Mouse (Mus musculus) spleen, adult 2 months (tissue): ENCODE measurements at regions not wholly inside any gene's neighbourhood (a gene's known extent, or its start where the extent isn't known, plus 50 kb on each side); places are given as distances from the start of the nearest gene placed in this dataset.

Source experiments
- DNase-seq, 2 experiments: peaks; one replicate each; pipeline versions ENCODE4 v3.0.0 to v3.0.0-alpha.2; 2012 to 2021; ENCODE audit warnings: low spot score in 2 of 2, low read depth in 1 of 2
- H3K27ac ChIP-seq: fragments of 200-500 bp; 2 replicates; pipeline ENCODE4 v1.5.1; 2012; ENCODE audit warnings: low read length, inconsistent platforms; ENCODE audit not compliant: insufficient read depth
- H3K27me3 ChIP-seq: fragments of 200-500 bp; 2 replicates; pipeline ENCODE4 v1.6.1; 2012; ENCODE audit warnings: mild to moderate bottlenecking, moderate library complexity, low read length, inconsistent platforms; ENCODE audit not compliant: control insufficient read depth, insufficient read depth
- H3K36me3 ChIP-seq: fragments of 200-500 bp; 2 replicates; pipeline ENCODE4 v1.6.1; 2012; ENCODE audit warnings: mild to moderate bottlenecking, low read length, inconsistent platforms; ENCODE audit not compliant: control insufficient read depth, insufficient read depth
- H3K4me1 ChIP-seq: fragments of 200-500 bp; 2 replicates; pipeline ENCODE4 v1.6.1; 2011; ENCODE audit warnings: inconsistent platforms; ENCODE audit not compliant: control insufficient read depth, insufficient read depth, insufficient read length
- H3K4me3 ChIP-seq: fragments of 200-500 bp; 2 replicates; pipeline ENCODE4 v1.5.1; 2011; ENCODE audit warnings: mild to moderate bottlenecking, inconsistent platforms; ENCODE audit not compliant: insufficient read depth, insufficient read length; ENCODE audit errors: extremely low read depth
- CTCF ChIP-seq: fragments of 200-500 bp; IDR thresholded peaks from 2 replicates; pipeline ENCODE4 v1.5.1; 2011; ENCODE audit warnings: mild to moderate bottlenecking, inconsistent platforms; ENCODE audit not compliant: insufficient read depth, insufficient read length, insufficient replicate concordance; ENCODE audit errors: extremely low read depth
- POLR2A ChIP-seq: fragments of 200-500 bp; IDR thresholded peaks from 2 replicates; pipeline ENCODE4 v1.6.1; 2011; ENCODE audit warnings: low read depth, low read length, inconsistent platforms
- WGBS: fragments of 180-500 bp; shearing (Covaris S2); methylation state at CpG from one replicate; pipeline ENCODE4 v1.1.7; 2018; 5-methylcytosine and 5-hydroxymethylcytosine counted together

DNA sequence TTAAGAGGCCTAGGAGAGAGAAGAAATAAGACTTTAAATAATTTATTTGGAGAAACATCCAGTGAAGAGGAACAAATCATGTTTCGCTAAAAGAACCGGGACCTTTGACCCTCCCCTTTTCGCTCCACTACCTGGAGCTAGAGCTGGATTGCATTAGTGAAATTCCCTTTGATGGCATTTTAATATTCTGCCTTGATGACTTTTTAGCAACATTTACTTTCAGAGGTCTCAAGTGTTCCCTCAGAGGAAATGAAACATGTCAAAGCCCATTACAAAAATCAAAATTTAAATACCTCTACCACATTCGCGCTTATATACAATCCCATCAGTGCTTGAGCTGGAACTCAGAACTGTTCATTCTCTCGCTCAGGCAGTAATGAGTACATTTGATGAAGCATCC lies 297.0 kb upstream of the Gm10295 start:
- TF ChIP-seq CTCF (no peak), POLR2A (no peak)
- 92% methylated on average over 6 of the region's 6 CpGs for WGBS

DNA sequence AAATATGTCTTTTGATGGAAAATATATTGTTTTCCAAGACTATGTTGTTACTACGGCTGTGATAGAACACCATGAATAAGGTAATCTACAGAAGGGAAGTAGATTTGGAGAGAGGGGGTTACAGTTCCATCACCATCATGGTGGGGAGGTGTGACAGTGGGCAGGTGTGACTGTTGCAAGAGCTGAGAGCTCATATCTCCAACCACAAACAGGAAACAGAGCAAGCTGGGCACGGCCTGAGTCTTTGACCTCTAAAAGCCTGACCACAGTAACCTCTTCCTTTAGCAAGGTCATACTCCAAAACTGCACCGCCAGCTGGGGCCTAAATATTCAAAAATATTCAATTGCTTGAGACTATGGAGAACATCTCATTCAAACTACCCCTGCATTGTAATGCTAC lies 295.7 kb upstream of the Gm10295 start:
- 40% methylated on average over 3 of the region's 3 CpGs for WGBS
- TF ChIP-seq CTCF (no peak), POLR2A (no peak)
- no peaks in the 10 kb centered on the region for H3K4me1 ChIP-seq
- no peaks in the 10 kb centered on the region for H3K36me3 ChIP-seq
- H3K27me3 ChIP-seq: no peaks in the 10 kb centered on the region
- no peak overlapping the region for H3K27ac ChIP-seq
- H3K4me3 ChIP-seq: no peak overlapping the region
- no peak for DNase-seq

More for the DNA sequence above, 297.0 kb upstream of the Gm10295 start:
- Histone ChIP-seq H3K36me3 (no peaks in the 10 kb centered on the region), H3K27ac (no peak overlapping the region), H3K4me1 (no peaks in the 10 kb centered on the region), H3K4me3 (no peak overlapping the region), H3K27me3 (no peaks in the 10 kb centered on the region)
- no peak for DNase-seq

DNA sequence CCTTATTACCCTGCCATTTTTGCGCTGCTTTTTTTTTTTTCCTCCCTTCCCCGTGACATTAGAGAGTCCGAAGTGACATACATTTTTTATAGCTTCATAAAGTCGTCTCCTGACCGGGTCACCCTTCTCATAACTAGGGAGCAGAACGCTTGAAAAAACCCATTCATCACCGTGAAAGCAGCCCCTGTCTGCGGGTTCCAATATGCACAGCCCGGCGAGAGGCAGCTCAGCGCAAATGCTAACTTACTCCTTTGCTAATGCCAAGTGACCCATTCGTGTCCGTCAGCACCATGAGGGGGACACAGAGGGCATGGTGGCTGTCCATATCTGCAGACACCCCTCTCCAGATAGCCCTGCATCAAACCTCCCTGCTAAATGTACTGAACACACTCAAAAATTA lies 271.8 kb upstream of the Gm10295 start:
- H3K4me3 ChIP-seq: no peak overlapping the region
- no peak overlapping the region for H3K27ac ChIP-seq
- no peaks in the 10 kb centered on the region for H3K4me1 ChIP-seq
- H3K36me3 ChIP-seq: no peaks in the 10 kb centered on the region
- no peaks in the 10 kb centered on the region for H3K27me3 ChIP-seq
- no peak for DNase-seq
- WGBS: 87% methylated on average over 13 of the region's 13 CpGs
- TF ChIP-seq CTCF (no peak), POLR2A (no peak)

DNA sequence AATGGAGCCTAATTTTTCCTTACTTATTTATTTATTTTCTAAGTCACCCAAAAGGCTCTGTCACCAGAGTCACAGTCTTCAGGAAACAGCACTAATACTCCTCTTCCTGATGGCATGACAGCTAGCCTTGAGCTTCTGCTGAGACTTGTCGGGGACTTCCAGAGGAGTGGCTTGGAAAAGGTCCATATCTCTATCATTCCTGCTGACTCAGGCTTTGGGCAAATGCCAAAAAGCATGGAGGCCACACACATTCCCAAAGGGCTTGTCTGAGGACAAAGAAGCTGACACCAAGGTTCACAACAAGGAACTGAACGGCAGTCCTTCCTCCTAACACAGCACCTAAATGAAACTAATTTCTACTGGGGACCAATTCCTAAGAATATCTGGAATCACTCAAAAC lies 251.9 kb upstream of the Gm10295 start:
- H3K4me3 ChIP-seq: no peak overlapping the region
- H3K4me1 ChIP-seq: no peaks in the 10 kb centered on the region
- no peaks in the 10 kb centered on the region for H3K36me3 ChIP-seq
- no peak overlapping the region for H3K27ac ChIP-seq
- no peak for TF ChIP-seq POLR2A
- no peak for DNase-seq
- 60% methylated on average over 2 of the region's 2 CpGs for WGBS
- H3K27me3 ChIP-seq: no peaks in the 10 kb centered on the region

DNA sequence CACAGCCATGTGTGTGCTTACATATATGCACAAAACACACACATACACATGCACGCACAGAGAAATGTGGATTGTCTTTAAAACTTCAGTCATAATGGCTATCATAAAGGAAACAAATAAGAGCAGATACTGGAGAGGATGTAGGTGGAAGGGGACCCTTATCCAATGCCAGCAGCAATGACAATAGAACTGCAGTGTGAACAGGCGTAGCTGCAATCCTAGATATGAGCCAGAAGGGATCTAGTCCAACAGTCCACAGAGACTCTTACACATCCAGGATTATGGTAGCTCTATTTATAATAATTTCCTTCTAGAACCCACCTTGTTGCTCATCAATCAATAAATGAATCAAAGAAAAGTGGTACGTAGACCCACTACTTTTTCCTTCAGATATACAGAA lies 245.5 kb upstream of the Gm10295 start:
- Histone ChIP-seq H3K36me3 (no peaks in the 10 kb centered on the region), H3K27ac (no peak overlapping the region), H3K4me1 (no peaks in the 10 kb centered on the region), H3K27me3 (no peaks in the 10 kb centered on the region), H3K4me3 (no peak overlapping the region)
- 86% methylated on average over 3 of the region's 3 CpGs for WGBS
- no peak for TF ChIP-seq CTCF
- TF ChIP-seq POLR2A: no peak
- no peak for DNase-seq

DNA sequence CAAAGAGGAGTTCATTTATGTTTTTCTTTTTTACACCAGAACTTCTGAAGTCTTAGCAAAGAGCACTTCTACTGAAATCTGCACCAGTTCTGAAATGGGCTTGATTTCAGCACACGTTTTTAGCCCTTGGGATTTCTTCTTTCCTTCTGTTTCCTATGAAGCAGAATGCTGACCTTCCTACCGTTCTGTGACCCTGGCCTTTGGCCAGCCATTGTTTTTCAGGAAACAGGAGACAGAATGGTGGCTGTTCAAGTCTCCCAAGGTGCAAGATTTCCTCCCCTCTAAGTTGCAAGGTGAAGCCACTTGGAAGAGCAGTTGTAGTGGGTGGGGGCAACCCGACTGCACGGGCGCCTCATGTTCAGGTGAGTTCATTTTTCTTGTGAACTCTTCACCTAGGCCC lies 236.3 kb upstream of the Gm10295 start:
- 69% methylated on average over 5 of the region's 5 CpGs for WGBS
- no peak for TF ChIP-seq POLR2A
- no peak for DNase-seq
- Histone ChIP-seq H3K36me3 (no peaks in the 10 kb centered on the region), H3K4me1 (no peaks in the 10 kb centered on the region), H3K27me3 (no peaks in the 10 kb centered on the region), H3K4me3 (no peak overlapping the region), H3K27ac (no peak overlapping the region)

DNA sequence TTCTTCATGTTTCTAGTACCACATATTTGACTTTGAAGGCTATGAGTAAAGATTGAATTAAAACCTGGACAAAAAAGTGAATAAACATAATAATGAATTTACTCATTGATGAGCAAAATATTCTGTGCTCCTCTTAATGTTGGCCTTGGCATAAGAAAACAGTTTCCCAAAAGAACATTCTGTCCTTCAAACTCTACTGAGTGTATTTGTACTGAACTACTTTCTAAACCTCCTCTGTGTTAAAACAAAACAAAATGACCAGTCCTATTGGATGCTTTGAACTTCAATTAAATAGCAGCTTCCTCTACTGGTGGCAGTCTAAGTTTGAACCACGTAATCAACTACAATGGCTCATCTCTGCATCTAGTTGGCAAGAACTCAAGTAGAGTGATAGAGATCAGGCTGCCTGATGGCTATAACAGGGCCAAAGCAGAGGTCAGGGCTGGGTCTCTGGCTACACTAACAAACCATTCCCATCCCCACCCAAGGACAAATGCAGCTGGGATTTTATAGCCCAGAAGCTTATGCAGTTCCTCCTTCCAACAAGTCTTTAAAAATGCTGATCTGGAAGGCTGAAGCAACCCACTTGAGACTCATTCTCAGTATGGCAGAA lies 232.3 kb upstream of the Gm10295 start:
- DNase-seq: no peak
- H3K4me1 ChIP-seq: no peaks in the 10 kb centered on the region
- H3K27ac ChIP-seq: no peak overlapping the region
- no peaks in the 10 kb centered on the region for H3K27me3 ChIP-seq
- 62% methylated on average over 1 of the region's 1 CpGs for WGBS
- H3K36me3 ChIP-seq: no peaks in the 10 kb centered on the region
- TF ChIP-seq POLR2A (no peak), CTCF (no peak)
- H3K4me3 ChIP-seq: no peak overlapping the region
